Comparison of ENCODE assay signal across 8 mouse cellular contexts in genomic region chr17:28692341-28692710, GRCm38 (mm10). TPM values are rescaled to one million over a fixed set of nuclear protein-coding genes. Genes with fewer than 3 reads are reported as not detected.
DNase-seq lines count a peak whose midpoint lies in the region; ATAC-seq and TF ChIP-seq lines count a peak whose summit lies in the region.

No protein-coding gene starts in this region.

- under 1% methylated on average over 18 of the region's 18 CpGs for WGBS in embryonic facial prominence, embryonic 14.5 days

- H3K9ac ChIP-seq in embryonic facial prominence, embryonic 14.5 days (ENCODE audit: low read depth, low read length): peak overlapping the region; percentile 93

- peak overlapping the region; percentile 94 for H3K27ac ChIP-seq in embryonic facial prominence, embryonic 14.5 days (replicated peaks; ENCODE audit: low read depth, low read length)

- ATAC-seq in embryonic facial prominence, embryonic 14.5 days (ENCODE audit: low read depth): no peak
- no peak for ATAC-seq in monocyte, adult 5-6 weeks (replicated peaks; ENCODE audit: insufficient number of reproducible peaks, low FRiP score, low TSS enrichment, poor library complexity, severe bottlenecking)

- peaks cover 31% of the 10 kb centered on the region for H3K36me3 ChIP-seq in E14TG2a.4 (ENCODE audit: insufficient read depth, low read length)
- H3K36me3 ChIP-seq in embryonic facial prominence, embryonic 14.5 days (ENCODE audit: control insufficient read depth, insufficient read depth, low read length): no peaks in the 10 kb centered on the region

- peak; percentile 70 for DNase-seq in adrenal gland, adult 8-10 months
- peak; percentile 60 for DNase-seq in embryonic facial prominence, embryonic 14.5 days (ENCODE audit: low spot score)
- peak; percentile 41 for DNase-seq in heart, postnatal 25 days (ENCODE audit: low spot score)
- peak; percentile 57 for DNase-seq in layer of hippocampus, adult 9-11 months
- peak; percentile 63 for DNase-seq in lung, postnatal 10 days
- peak; percentile 38 for DNase-seq in skeletal muscle tissue, adult 2 months (ENCODE audit: low read depth, low spot score)

- H3K4me2 ChIP-seq in embryonic facial prominence, embryonic 14.5 days (ENCODE audit: low read depth, low read length): peak overlapping the region; percentile 75

- peak overlapping the region; percentile 98 for H3K4me3 ChIP-seq in E14TG2a.4 (replicated peaks; ENCODE audit: low read length)
- peak overlapping the region; percentile 99 for H3K4me3 ChIP-seq in embryonic facial prominence, embryonic 14.5 days (ENCODE audit: low read depth, low read length)

- peaks cover 15% of the 10 kb centered on the region for H3K27me3 ChIP-seq in E14TG2a.4 (ENCODE audit: insufficient read depth, low read length)
- H3K27me3 ChIP-seq in embryonic facial prominence, embryonic 14.5 days (replicated peaks; ENCODE audit: control insufficient read depth, insufficient read depth, low read length): peaks cover 10% of the 10 kb centered on the region; the same call in 1 of the 2 replicates

- peaks cover 64% of the 10 kb centered on the region for H3K4me1 ChIP-seq in E14TG2a.4 (replicated peaks; ENCODE audit: low read depth, low read length)
- peaks cover 24% of the 10 kb centered on the region for H3K4me1 ChIP-seq in embryonic facial prominence, embryonic 14.5 days (ENCODE audit: control insufficient read depth, insufficient read depth, low read length)

- no peak for TF ChIP-seq CTCF in E14TG2a.4 (conservative IDR thresholded peaks at IDR 0.05; ENCODE audit: low read length)

- intact Hi-C loops in heart, postnatal 25 days (cut with DNase I): loop anchor here (5.0 to 10.0 kb wide), 2 partner anchors 52 to 315 kb away; partner anchors contain the start of gene Stk38

- no peaks in the 10 kb centered on the region for H3K9me3 ChIP-seq in E14TG2a.4 (ENCODE audit: low read length)
- no peaks in the 10 kb centered on the region for H3K9me3 ChIP-seq in embryonic facial prominence, embryonic 14.5 days (ENCODE audit: control insufficient read depth, low read length)

RNA-seq across cellular contexts. Expression of gene Mapk14, which starts 1.2 kb away (rescaled TPM):
- 10 to 100 TPM; 71.9 to 99.0 (median 78.8) TPM for total RNA-seq in adrenal gland, adult 8-10 months (2022)
- 51.8 and 52.8 TPM in 2 replicates for polyA plus RNA-seq in embryonic facial prominence, embryonic 14.5 days (2014; fragmentation: Nextera tagmentation; extraction: Ambion mirVana)
- total RNA-seq in heart, postnatal 25 days (2021): 10 to 100 TPM; 55.0 to 55.8 TPM
- total RNA-seq in monocyte, adult 5-6 weeks (2017): 157 to 202 TPM (median 181 TPM) in 3 replicates

RNA-seq across cellular contexts. Expression of gene Slc26a8, which starts 2.3 kb away (rescaled TPM):
- 1 to 10 TPM; 1.4 to 3.1 (median 2.5) TPM for total RNA-seq in adrenal gland, adult 8-10 months (2022)
- polyA plus RNA-seq in embryonic facial prominence, embryonic 14.5 days (2014; fragmentation: Nextera tagmentation; extraction: Ambion mirVana): 0.58 and 0.90 TPM in 2 replicates
- under 1 TPM; 0.16 to 0.78 TPM for total RNA-seq in heart, postnatal 25 days (2021)
- 0.97 to 1.5 TPM in 2 of 3 replicates, not detected in the other for total RNA-seq in monocyte, adult 5-6 weeks (2017)

RNA-seq across cellular contexts. Expression of gene AC170998.1, which starts 33.6 kb away (rescaled TPM):
- 1 to 10 TPM in 3 of 4 experiments, under 1 TPM in 1; 0.58 to 3.7 (median 2.1) TPM for total RNA-seq in adrenal gland, adult 8-10 months (2022)
- polyA plus RNA-seq in embryonic facial prominence, embryonic 14.5 days (2014; fragmentation: Nextera tagmentation; extraction: Ambion mirVana): 1.5 and 2.1 TPM in 2 replicates
- under 1 TPM in 1 of 2 experiments, not detected in 1; 0.88 TPM for total RNA-seq in heart, postnatal 25 days (2021)
- 10.1 to 17.4 TPM in 2 of 3 replicates, not detected in the other for total RNA-seq in monocyte, adult 5-6 weeks (2017)
